Mouse (Mus musculus): ENCODE data around the gene Tlcd2. TPM values are rescaled to one million over a fixed set of nuclear protein-coding genes. Genes with fewer than 3 reads are reported as not detected.

Gene Tlcd2
- polyA plus RNA-seq, 2 experiments: 7.3 to 11.9 TPM

DNA sequence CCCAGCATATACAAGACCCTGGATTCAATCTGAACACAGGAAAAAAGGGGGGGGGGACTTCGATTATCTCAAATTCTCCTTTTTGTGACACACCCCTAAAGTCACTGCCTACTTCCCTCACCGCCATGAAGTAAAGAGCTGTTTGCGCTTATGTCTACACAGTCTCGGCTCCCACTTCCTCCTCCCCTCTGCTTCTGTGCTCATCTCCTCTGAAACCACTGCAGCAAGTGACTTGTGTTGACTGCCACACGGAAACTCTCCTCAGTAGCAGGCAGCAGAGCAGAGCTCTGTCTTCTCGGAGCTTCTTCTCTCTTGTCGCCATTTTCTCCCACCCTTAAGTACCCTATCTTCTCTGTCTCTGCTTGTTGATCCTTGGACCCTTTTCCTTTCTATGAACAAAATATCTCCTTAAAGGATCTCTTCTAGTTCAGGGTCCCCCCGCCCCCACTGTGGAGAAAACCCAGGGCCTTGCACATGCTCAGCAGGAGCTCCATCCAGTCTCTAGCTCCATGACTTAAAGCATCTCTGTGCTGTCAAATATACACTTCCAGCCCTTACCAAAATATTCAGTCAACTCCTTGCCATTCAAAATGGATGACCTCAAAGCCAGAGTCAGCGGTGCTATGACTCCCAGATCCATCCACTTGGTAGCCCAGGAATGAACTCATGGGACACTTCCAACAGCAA lies 32.4 kb upstream of the Tlcd2 start:
- ATAC-seq (ENCODE audit: insufficient read depth): no peak
- no peak for DNase-seq (ENCODE audit: low read depth in 3 of 3, low spot score in 3 of 3)
- Histone ChIP-seq H3K27ac (no peak overlapping the region), H3K27me3 (ENCODE audit: control insufficient read depth, insufficient read depth, low read length) (no peaks in the 10 kb centered on the region), H3K9me3 (ENCODE audit: control insufficient read depth, low read length) (peaks cover under 1% of the 10 kb centered on the region; the same call in 1 of the 2 replicates), H3K36me3 (replicated peaks; ENCODE audit: control insufficient read depth, insufficient read depth, low read depth) (peaks cover 2% of the 10 kb centered on the region; the same call in 1 of the 2 replicates), H3K4me2 (ENCODE audit: low read depth) (no peak overlapping the region; the same call in 1 of the 2 replicates), H3K4me1 (replicated peaks; ENCODE audit: control insufficient read depth in 2 of 2, insufficient read depth in 2 of 2, low read length in 1 of 2) (peaks cover 0 to 7% of the 10 kb centered on the region in 2 experiments; a peak in 2 of 4 replicates), H3K4me3 (ENCODE audit: insufficient read depth in 1 of 2, low read depth in 2 of 2, low read length in 2 of 2) (no peak overlapping the region), H3K9ac (replicated peaks) (no peak overlapping the region; the same call in 1 of the 2 replicates)
- no peak for TF ChIP-seq CTCF (IDR thresholded peaks at IDR 0.05; ENCODE audit: low read depth)
- WGBS (ENCODE audit: insufficient replicate concordance): 30% methylated on average over 9 of the region's 9 CpGs

DNA sequence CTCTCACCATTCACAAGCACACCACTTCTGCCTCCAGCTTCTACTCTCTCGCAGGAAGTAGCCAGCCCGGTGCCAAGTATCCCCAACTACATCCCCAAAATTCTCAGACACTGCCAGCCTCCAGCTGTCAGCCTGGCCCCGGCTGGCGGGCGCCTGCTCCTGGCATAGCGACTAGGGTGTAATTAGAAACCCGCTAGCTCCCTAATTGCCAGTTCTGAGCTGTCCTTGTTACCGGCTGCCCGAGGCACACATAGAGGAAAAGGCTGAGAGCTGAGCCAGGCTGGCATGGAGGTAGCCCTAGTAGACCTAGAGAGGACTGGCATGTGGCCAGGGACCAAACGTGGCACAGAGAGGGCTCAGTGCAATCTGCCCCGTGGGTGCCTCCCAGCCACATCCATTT lies 30.2 kb upstream of the Tlcd2 start:
- Histone ChIP-seq H3K4me3 (ENCODE audit: insufficient read depth in 1 of 2, low read depth in 2 of 2, low read length in 2 of 2) (no peak overlapping the region), H3K27ac (no peak overlapping the region), H3K27me3 (ENCODE audit: control insufficient read depth, insufficient read depth, low read length) (no peaks in the 10 kb centered on the region), H3K9ac (replicated peaks) (no peak overlapping the region), H3K4me2 (ENCODE audit: low read depth) (no peak overlapping the region), H3K36me3 (replicated peaks; ENCODE audit: control insufficient read depth, insufficient read depth, low read depth) (peaks cover 6% of the 10 kb centered on the region; the same call in 1 of the 2 replicates), H3K4me1 (replicated peaks; ENCODE audit: control insufficient read depth in 2 of 2, insufficient read depth in 2 of 2, low read length in 1 of 2) (peaks cover 0 to 4% of the 10 kb centered on the region in 2 experiments; a peak in 2 of 4 replicates), H3K9me3 (ENCODE audit: control insufficient read depth, low read length) (peaks cover 5% of the 10 kb centered on the region)
- no peak for ATAC-seq (ENCODE audit: insufficient read depth)
- DNase-seq (ENCODE audit: low read depth in 3 of 3, low spot score in 3 of 3): no peak
- TF ChIP-seq EP300 (IDR thresholded peaks at IDR 0.05; ENCODE audit: low read depth) (no peak), CTCF (IDR thresholded peaks at IDR 0.05; ENCODE audit: low read depth) (no peak)
- WGBS (ENCODE audit: insufficient replicate concordance): 77% methylated on average over 11 of the region's 11 CpGs

DNA sequence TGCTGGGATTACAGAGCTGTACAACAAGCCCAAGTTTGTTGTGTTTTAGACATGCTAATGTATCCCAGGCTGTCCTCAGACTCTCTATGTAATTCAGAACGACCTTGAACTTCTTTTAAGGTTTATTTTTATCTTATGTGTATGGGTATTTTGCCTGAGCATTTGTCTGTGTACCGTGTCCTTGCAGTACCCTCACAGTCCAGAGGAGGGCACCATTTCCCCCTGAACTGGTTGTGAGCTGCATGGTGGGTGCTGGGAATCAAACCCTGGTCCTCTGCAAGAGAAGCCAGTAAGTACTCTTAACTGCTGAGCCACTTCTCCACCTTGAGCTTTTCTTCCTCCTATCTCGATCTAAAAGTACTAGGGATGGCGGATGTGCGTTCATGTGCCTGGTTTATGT lies 27.4 kb upstream of the Tlcd2 start:
- H3K27ac ChIP-seq: no peak overlapping the region
- H3K4me2 ChIP-seq (ENCODE audit: low read depth): no peak overlapping the region
- peaks cover 5% of the 10 kb centered on the region for H3K9me3 ChIP-seq (ENCODE audit: control insufficient read depth, low read length)
- no peak overlapping the region for H3K4me3 ChIP-seq (ENCODE audit: insufficient read depth in 1 of 2, low read depth in 2 of 2, low read length in 2 of 2)
- H3K27me3 ChIP-seq (ENCODE audit: control insufficient read depth, insufficient read depth, low read length): no peaks in the 10 kb centered on the region
- WGBS (ENCODE audit: insufficient replicate concordance): 83% methylated on average over 5 of the region's 5 CpGs
- TF ChIP-seq CTCF (IDR thresholded peaks at IDR 0.05; ENCODE audit: low read depth) (peak; percentile 77), EP300 (IDR thresholded peaks at IDR 0.05; ENCODE audit: low read depth) (no peak)
- no peak for DNase-seq (ENCODE audit: low read depth in 3 of 3, low spot score in 3 of 3)
- peaks cover 6% of the 10 kb centered on the region; the same call in 1 of the 2 replicates for H3K36me3 ChIP-seq (replicated peaks; ENCODE audit: control insufficient read depth, insufficient read depth, low read depth)
- no peak for ATAC-seq (ENCODE audit: insufficient read depth)
- H3K9ac ChIP-seq (replicated peaks): no peak overlapping the region
- H3K4me1 ChIP-seq (replicated peaks; ENCODE audit: control insufficient read depth in 2 of 2, insufficient read depth in 2 of 2, low read length in 1 of 2): peaks cover 0 to 2% of the 10 kb centered on the region in 2 experiments; a peak in 1 of 4 replicates

DNA sequence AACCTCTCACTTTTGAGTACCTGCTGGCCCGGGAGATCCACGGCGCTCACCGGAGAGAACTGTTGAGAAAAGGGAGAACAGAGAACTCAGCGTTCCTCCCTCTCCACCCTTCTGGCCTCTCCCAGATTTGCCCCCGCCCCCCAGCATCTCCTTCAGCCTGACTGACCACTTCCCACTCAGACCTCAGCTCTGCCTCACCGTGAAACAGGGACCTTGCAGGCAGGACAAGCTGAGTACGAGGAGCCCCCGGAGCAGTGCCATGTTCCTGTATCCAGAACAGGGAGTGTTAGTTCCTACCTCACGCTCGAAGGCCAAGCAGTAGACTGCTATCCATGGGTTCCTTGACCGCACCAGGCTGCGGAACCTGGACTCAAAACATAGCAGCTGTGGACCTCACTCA lies 23.3 kb upstream of the Tlcd2 start:
- Histone ChIP-seq H3K9ac (replicated peaks) (no peak overlapping the region; the same call in 1 of the 2 replicates), H3K27me3 (ENCODE audit: control insufficient read depth, insufficient read depth, low read length) (no peaks in the 10 kb centered on the region), H3K9me3 (ENCODE audit: control insufficient read depth, low read length) (peaks cover 5% of the 10 kb centered on the region), H3K4me1 (replicated peaks; ENCODE audit: control insufficient read depth in 2 of 2, insufficient read depth in 2 of 2, low read length in 1 of 2) (0 out of 4 replicates have a peak, but pooled peaks cover 0 to 2% of the 10 kb centered on the region in 2 experiments), H3K36me3 (replicated peaks; ENCODE audit: control insufficient read depth, insufficient read depth, low read depth) (peaks cover 26% of the 10 kb centered on the region), H3K27ac (no peak overlapping the region), H3K4me2 (ENCODE audit: low read depth) (peak overlapping the region; percentile 30; the same call in 1 of the 2 replicates), H3K4me3 (ENCODE audit: insufficient read depth in 1 of 2, low read depth in 2 of 2, low read length in 2 of 2) (peak overlapping the region; percentile 33 to 56)
- no peak for TF ChIP-seq EP300 (IDR thresholded peaks at IDR 0.05; ENCODE audit: low read depth)
- DNase-seq (ENCODE audit: low read depth in 3 of 3, low spot score in 3 of 3) (no peak), ATAC-seq (ENCODE audit: insufficient read depth) (no peak)
- WGBS (ENCODE audit: insufficient replicate concordance): 57% methylated on average over 13 of the region's 13 CpGs

DNA sequence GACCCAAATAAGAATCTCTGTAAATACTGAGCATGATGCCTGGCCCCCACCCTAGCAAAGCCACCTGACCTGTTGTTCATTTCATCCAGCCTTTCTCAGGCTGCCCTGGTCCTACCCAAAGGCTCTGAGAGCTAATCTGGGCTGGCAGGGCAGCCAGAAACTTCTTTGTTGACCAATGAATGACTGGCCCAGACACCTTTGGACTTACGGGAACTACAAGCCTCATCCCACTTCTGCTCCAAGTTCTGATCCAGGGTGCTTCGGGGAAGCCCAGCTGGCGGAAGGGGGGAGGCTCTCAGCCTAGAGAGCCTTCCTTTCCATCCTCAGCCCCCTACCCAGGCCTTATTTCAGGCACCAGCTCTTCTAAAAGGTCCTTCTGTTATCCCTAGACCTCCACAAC lies 22.7 kb upstream of the Tlcd2 start:
- no peaks in the 10 kb centered on the region for H3K27me3 ChIP-seq (ENCODE audit: control insufficient read depth, insufficient read depth, low read length)
- DNase-seq (ENCODE audit: low read depth in 3 of 3, low spot score in 3 of 3): no peak
- peaks cover 5% of the 10 kb centered on the region for H3K9me3 ChIP-seq (ENCODE audit: control insufficient read depth, low read length)
- H3K4me3 ChIP-seq (ENCODE audit: insufficient read depth in 1 of 2, low read depth in 2 of 2, low read length in 2 of 2): peak overlapping the region; percentile 33 to 56
- H3K36me3 ChIP-seq (replicated peaks; ENCODE audit: control insufficient read depth, insufficient read depth, low read depth): peaks cover 32% of the 10 kb centered on the region
- H3K4me1 ChIP-seq (replicated peaks; ENCODE audit: control insufficient read depth in 2 of 2, insufficient read depth in 2 of 2, low read length in 1 of 2): 0 out of 4 replicates have a peak, but pooled peaks cover 0 to 2% of the 10 kb centered on the region in 2 experiments
- TF ChIP-seq EP300 (IDR thresholded peaks at IDR 0.05; ENCODE audit: low read depth) (no peak), CTCF (IDR thresholded peaks at IDR 0.05; ENCODE audit: low read depth) (no peak)
- 76% methylated on average over 3 of the region's 3 CpGs for WGBS (ENCODE audit: insufficient replicate concordance)
- no peak overlapping the region; the same call in 1 of the 2 replicates for H3K9ac ChIP-seq (replicated peaks)
- no peak overlapping the region for H3K4me2 ChIP-seq (ENCODE audit: low read depth)
- no peak overlapping the region for H3K27ac ChIP-seq
- ATAC-seq (ENCODE audit: insufficient read depth): no peak

Data from liver, embryonic 14.5 days (tissue).